Mouse (Mus musculus) limb, embryonic 12.5 days (tissue): Measurements from ENCODE around the gene Cdca5. TPM values are rescaled to one million over a fixed set of nuclear protein-coding genes. Genes with fewer than 3 reads are reported as not detected.

Source experiments
- ATAC-seq: fragments of 200-750 bp; cut with Nextera tagmentation; 2 replicates; pipeline ENCODE4 v1.8.0; 2017; ENCODE audit warnings: low read depth, moderate TSS enrichment; ENCODE audit not compliant: insufficient number of reproducible peaks, insufficient read depth, low FRiP score, low TSS enrichment
- H3K27ac ChIP-seq: fragments of 300-500 bp; sonication (generic); 2 replicates; pipeline ENCODE4 v1.5.1; 2016; ENCODE audit warnings: mild to moderate bottlenecking, moderate library complexity
- H3K27me3 ChIP-seq: fragments of 300-500 bp; sonication (generic); 2 replicates; pipeline ENCODE4 v1.6.1; 2016; ENCODE audit warnings: mild to moderate bottlenecking, moderate library complexity
- H3K36me3 ChIP-seq: fragments of 300-500 bp; sonication (generic); 2 replicates; pipeline ENCODE4 v1.6.1; 2016; ENCODE audit warnings: mild to moderate bottlenecking, moderate library complexity
- H3K4me1 ChIP-seq: fragments of 300-500 bp; sonication (generic); replicated peaks from 2 replicates; pipeline ENCODE4 v1.6.1; 2016
- H3K4me2 ChIP-seq: fragments of 300-500 bp; sonication (generic); 2 replicates; pipeline ENCODE4 v1.6.1; 2016; ENCODE audit warnings: mild to moderate bottlenecking, moderate library complexity
- H3K4me3 ChIP-seq: fragments of 300-500 bp; sonication (generic); replicated peaks from 2 replicates; pipeline ENCODE4 v1.5.1; 2016; ENCODE audit warnings: mild to moderate bottlenecking
- H3K9ac ChIP-seq: fragments of 300-500 bp; sonication (generic); replicated peaks from 2 replicates; pipeline ENCODE4 v1.6.1; 2016; ENCODE audit warnings: mild to moderate bottlenecking, moderate library complexity
- H3K9me3 ChIP-seq: fragments of 300-500 bp; sonication (generic); 2 replicates; pipeline ENCODE4 v1.6.1; 2016; ENCODE audit warnings: mild to moderate bottlenecking, moderate library complexity
- WGBS: fragments of 180-500 bp; shearing (Covaris S2); methylation state at CpG from one replicate; pipeline ENCODE4 v1.1.7; 2016; 5-methylcytosine and 5-hydroxymethylcytosine counted together
- polyA plus RNA-seq: library from polyadenylated mRNA; unstranded; fragments of >200 nt; fragmentation: Nextera tagmentation; extraction: Ambion mirVana; gene quantifications from 2 replicates; pipeline ENCODE4 v1.2.1, GENCODE M21; 2016

The Cdca5 gene
- polyA plus RNA-seq, 1 experiment from 2014 or later: 49.7 TPM

DNA sequence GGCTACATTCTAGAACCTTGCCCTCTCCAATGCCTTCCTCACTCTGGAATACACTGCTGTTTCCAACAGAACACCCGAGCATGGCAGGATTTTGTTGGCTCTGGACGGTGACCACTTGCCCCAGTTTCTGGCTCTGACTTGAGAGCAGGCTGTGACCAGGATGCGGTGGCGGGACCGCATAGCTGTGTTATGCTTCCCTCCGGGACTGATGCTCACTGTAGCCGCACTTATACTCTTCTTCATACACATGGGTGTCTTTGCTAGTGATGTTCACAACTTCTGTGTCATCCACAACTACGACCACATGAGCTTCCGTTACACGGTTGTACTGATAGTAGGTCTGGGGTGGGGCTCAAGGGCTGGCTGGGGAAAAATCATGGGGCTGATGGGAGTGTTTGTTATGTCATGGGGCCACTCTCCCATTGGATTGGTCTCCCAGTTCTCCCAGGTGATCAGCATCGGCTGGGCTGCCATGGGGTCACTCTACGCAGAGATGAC, 4.8 kb upstream of the Cdca5 start, which contains the start of gene Tmem262:
TSS of gene Tmem262 (plus strand) at position 51 of the 498 bp plus-strand sequence.
- H3K4me2 ChIP-seq: no peak within 1 kb of the TSS
- 92% methylated on average over 12 of the region's 12 CpGs for WGBS
- peaks cover 24% of the 10 kb centered on the region for H3K4me1 ChIP-seq
- no peak within 1 kb of the TSS for H3K27ac ChIP-seq
- peaks cover 35% of the 10 kb centered on the region for H3K36me3 ChIP-seq
- no peak within 1 kb of the TSS for H3K9ac ChIP-seq
- no peak for ATAC-seq
- no peaks in the 10 kb centered on the region for H3K27me3 ChIP-seq
- H3K9me3 ChIP-seq: no peaks in the 10 kb centered on the region
- H3K4me3 ChIP-seq: no peak within 1 kb of the TSS

- peaks cover 43% of the 10 kb centered on the region for H3K36me3 ChIP-seq
- H3K9ac ChIP-seq: no peak within 1 kb of the TSS
- H3K4me1 ChIP-seq: peaks cover 24% of the 10 kb centered on the region
- no peak for ATAC-seq
- H3K27me3 ChIP-seq: no peaks in the 10 kb centered on the region
- H3K4me3 ChIP-seq: no peak within 1 kb of the TSS
- H3K27ac ChIP-seq: no peak within 1 kb of the TSS
- 88% methylated on average over 9 of the region's 9 CpGs for WGBS
- no peaks in the 10 kb centered on the region for H3K9me3 ChIP-seq
- H3K4me2 ChIP-seq: no peak within 1 kb of the TSS
These were observed 2.6 kb upstream of the Cdca5 start, which contains the start of gene Gm28374 for GRCm38 (mm10) chr19:6082156-6082555. Gm28374 (minus strand) TSS chr19:6082256.

GRCm38 (mm10) chr19:6085417-6085879, 665 bp downstream of the Cdca5 start:
- Histone ChIP-seq H3K4me3 (peak overlapping the region; percentile 81), H3K9me3 (no peaks in the 10 kb centered on the region), H3K27ac (peak overlapping the region; percentile 56), H3K4me1 (peaks cover 17% of the 10 kb centered on the region), H3K9ac (peak overlapping the region; percentile 70), H3K36me3 (peaks cover 67% of the 10 kb centered on the region), H3K27me3 (no peaks in the 10 kb centered on the region), H3K4me2 (peak overlapping the region; percentile 96)
- 0 out of 2 replicates have a peak, but pooled peaks have one; percentile 34 for ATAC-seq
- WGBS: 1% methylated on average over 17 of the region's 17 CpGs

DNA sequence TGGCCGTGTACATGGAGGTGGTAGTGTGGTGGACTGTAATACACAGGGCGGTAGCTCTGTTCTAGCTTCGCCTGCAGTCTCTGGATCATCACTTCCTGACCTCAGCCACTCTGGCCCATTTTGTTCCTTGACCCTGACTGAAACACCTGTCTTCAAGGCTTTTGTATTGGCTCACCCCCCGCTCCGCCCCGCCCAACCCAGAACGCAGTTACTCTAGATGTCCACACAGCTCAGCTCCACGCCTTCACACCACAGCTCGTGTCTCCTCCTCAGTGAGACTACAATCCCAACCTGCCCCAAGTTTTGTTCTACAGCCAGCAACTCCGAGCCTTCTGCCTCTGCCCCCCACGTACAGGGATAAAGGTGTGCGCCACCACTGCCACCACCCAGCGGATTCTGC, 4.1 kb downstream of the Cdca5 start:
- no peak overlapping the region for H3K9ac ChIP-seq
- ATAC-seq: no peak

GRCm38 (mm10) chr19:6094119-6094518, 9.3 kb downstream of the Cdca5 start, which contains the start of gene AC131692.1:
AC131692.1 (plus strand) TSS chr19:6094419.
- Histone ChIP-seq H3K4me2 (no peak within 1 kb of the TSS), H3K36me3 (peaks cover 78% of the 10 kb centered on the region), H3K27me3 (no peaks in the 10 kb centered on the region), H3K4me1 (no peaks in the 10 kb centered on the region), H3K27ac (no peak within 1 kb of the TSS), H3K9ac (no peak within 1 kb of the TSS), H3K9me3 (no peaks in the 10 kb centered on the region), H3K4me3 (no peak within 1 kb of the TSS)
- 92% methylated on average over 7 of the region's 7 CpGs for WGBS
- no peak for ATAC-seq

More for the DNA sequence above, 4.1 kb downstream of the Cdca5 start:
- Histone ChIP-seq H3K27me3 (no peaks in the 10 kb centered on the region), H3K4me3 (no peak overlapping the region), H3K9me3 (no peaks in the 10 kb centered on the region), H3K27ac (no peak overlapping the region), H3K4me1 (peaks cover 11% of the 10 kb centered on the region), H3K4me2 (no peak overlapping the region), H3K36me3 (peaks cover 70% of the 10 kb centered on the region)
- WGBS: 95% methylated on average over 13 of the region's 13 CpGs

DNA sequence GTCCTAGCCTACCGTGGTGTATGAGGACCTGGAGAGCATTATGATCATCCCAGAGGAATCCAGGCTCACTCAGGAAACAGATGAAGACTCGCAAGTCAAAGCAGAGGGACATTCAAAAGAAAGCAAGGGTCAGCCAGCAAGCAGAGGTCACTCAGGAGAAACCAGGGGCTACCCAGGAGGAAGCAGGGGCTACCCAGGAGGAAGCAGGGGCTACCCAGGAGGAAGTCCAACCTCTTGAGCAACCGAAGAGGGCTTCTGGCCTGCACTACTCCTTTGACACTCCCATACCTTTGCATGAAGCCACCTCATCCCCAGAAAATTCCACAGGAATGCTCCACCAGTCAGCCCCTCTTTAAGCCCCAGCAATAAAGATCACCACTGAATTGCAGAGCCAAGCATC, 13.1 kb downstream of the Cdca5 start:
- H3K36me3 ChIP-seq: peaks cover 48% of the 10 kb centered on the region
- H3K9me3 ChIP-seq: no peaks in the 10 kb centered on the region
- ATAC-seq: no peak
- no peaks in the 10 kb centered on the region for H3K4me1 ChIP-seq
- WGBS: 88% methylated on average over 3 of the region's 3 CpGs
- H3K9ac ChIP-seq: no peak overlapping the region
- no peak overlapping the region for H3K4me3 ChIP-seq
- H3K27ac ChIP-seq: no peak overlapping the region
- no peaks in the 10 kb centered on the region for H3K27me3 ChIP-seq
- no peak overlapping the region for H3K4me2 ChIP-seq

GRCm38 (mm10) chr19:6101186-6101585, 16.4 kb downstream of the Cdca5 start:
- 29% methylated on average over 6 of the region's 6 CpGs for WGBS
- ATAC-seq: no peak
- Histone ChIP-seq H3K27me3 (no peaks in the 10 kb centered on the region), H3K9me3 (no peaks in the 10 kb centered on the region), H3K4me1 (no peaks in the 10 kb centered on the region), H3K9ac (no peak overlapping the region), H3K36me3 (peaks cover 25% of the 10 kb centered on the region), H3K4me3 (no peak overlapping the region), H3K4me2 (no peak overlapping the region), H3K27ac (no peak overlapping the region)

DNA sequence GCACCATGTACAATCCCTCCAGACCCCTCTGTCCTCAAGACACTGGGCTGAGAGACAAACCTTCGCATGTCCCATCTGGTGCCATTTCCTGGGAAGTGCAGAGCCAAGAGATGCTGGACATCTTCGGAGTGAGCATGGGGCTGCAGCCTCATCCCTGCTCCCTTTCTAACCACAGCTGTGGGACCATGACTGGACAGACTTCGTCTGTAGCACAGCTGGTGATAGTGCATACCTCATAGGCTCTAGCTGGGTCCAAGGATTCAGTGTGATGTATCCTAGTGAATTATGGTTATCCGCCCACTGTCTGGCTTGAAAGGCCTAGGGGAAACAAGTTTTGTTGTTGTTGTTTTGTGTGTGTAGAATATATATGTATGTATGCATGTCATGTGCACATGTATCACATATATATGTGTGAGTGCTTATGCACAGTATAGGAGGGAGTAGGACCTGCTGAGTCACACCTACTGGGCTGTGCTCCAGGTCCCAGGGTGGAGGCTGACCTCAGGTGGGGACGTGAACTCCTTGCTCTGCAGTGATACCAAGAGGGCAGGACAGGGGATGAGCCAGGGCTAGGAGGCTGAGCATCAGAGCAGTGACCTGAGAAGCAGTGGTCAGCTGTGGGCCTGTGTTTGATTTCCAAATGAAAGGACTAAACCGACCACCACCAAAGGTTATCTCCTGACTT, 17.5 kb downstream of the Cdca5 start:
- no peaks in the 10 kb centered on the region for H3K4me1 ChIP-seq

DNA sequence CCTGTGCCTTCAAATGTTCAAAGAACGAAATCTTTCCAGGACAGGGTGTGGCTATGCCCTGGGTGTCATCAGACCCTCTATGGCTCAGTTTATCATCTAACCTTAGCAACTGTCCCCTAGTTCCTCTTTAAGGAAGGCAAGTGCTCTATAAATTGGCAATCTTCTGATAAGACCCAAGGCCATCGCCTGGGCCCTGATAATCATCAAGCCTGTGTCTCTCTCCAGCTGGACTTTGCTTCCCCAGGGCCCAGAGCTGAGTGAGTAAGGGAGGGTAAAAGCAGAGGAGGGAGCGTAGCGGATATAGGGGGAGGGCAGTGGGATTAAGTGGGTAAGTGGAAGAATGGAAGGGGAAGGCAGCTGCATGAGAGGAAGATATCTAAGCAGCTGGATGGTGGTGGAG, 19.7 kb downstream of the Cdca5 start:
- WGBS: 77% methylated on average over 4 of the region's 4 CpGs
- Histone ChIP-seq H3K27me3 (no peaks in the 10 kb centered on the region), H3K4me2 (no peak overlapping the region), H3K9me3 (no peaks in the 10 kb centered on the region), H3K4me1 (no peaks in the 10 kb centered on the region), H3K9ac (no peak overlapping the region), H3K27ac (no peak overlapping the region), H3K36me3 (peaks cover 6% of the 10 kb centered on the region; the same call in 1 of the 2 replicates), H3K4me3 (no peak overlapping the region)
- no peak for ATAC-seq

More for the DNA sequence above, 17.5 kb downstream of the Cdca5 start:
- H3K36me3 ChIP-seq: peaks cover 16% of the 10 kb centered on the region
- WGBS: 84% methylated on average over 6 of the region's 6 CpGs
- H3K27me3 ChIP-seq: no peaks in the 10 kb centered on the region
- no peaks in the 10 kb centered on the region for H3K9me3 ChIP-seq
- H3K4me2 ChIP-seq: no peak overlapping the region
- ATAC-seq: no peak
- H3K27ac ChIP-seq: no peak overlapping the region
- no peak overlapping the region for H3K9ac ChIP-seq
- no peak overlapping the region for H3K4me3 ChIP-seq

DNA sequence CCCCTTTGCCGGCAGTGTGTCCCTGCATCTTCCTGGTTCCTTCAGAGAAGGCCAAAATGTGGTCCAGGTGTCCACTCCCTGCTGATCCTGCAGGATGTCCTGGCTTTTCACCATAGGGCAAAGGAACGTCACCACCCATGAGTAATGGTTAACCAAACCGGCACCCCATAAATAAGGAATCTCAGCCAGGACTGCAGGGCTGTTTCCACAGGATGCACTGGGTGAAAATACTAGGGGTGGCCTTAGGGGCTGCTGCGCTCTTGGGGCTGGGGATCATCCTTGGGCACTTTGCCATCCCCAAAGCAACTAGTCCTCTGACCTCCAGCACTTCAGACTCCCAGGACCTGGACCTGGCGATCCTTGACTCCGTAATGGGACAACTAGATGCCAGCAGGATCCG, 20.8 kb downstream of the Cdca5 start, which contains the start of gene Naaladl1:
TSS of gene Naaladl1 (plus strand) at position 197 of the 400 bp plus-strand sequence.
- Histone ChIP-seq H3K4me1 (no peaks in the 10 kb centered on the region), H3K4me3 (no peak within 1 kb of the TSS), H3K27ac (no peak within 1 kb of the TSS), H3K4me2 (no peak within 1 kb of the TSS), H3K9me3 (no peaks in the 10 kb centered on the region), H3K36me3 (no peaks in the 10 kb centered on the region; the same call in 1 of the 2 replicates), H3K9ac (no peak within 1 kb of the TSS), H3K27me3 (no peaks in the 10 kb centered on the region)
- 80% methylated on average over 7 of the region's 7 CpGs for WGBS
- no peak for ATAC-seq

GRCm38 (mm10) chr19:6113116-6113515, 28.3 kb downstream of the Cdca5 start:
- Histone ChIP-seq H3K27ac (no peak overlapping the region), H3K36me3 (peaks cover 44% of the 10 kb centered on the region), H3K4me1 (peaks cover 11% of the 10 kb centered on the region), H3K9me3 (no peaks in the 10 kb centered on the region), H3K4me2 (no peak overlapping the region), H3K27me3 (no peaks in the 10 kb centered on the region), H3K9ac (no peak overlapping the region), H3K4me3 (no peak overlapping the region)
- ATAC-seq: no peak
- WGBS: 69% methylated on average over 6 of the region's 6 CpGs
